Mouse (Mus musculus) lung, embryonic 14.5 days (tissue): ENCODE measurements around the gene Kdm2a. TPM values are rescaled to one million over a fixed set of nuclear protein-coding genes. Genes with fewer than 3 reads are reported as not detected.

Experiments
- ATAC-seq: fragments of 200-750 bp; cut with Nextera tagmentation; 2 replicates; pipeline ENCODE4 v1.8.0; 2017; ENCODE audit warnings: mild to moderate bottlenecking, moderate TSS enrichment, moderate library complexity; ENCODE audit not compliant: insufficient read depth
- DNase-seq: peaks from one replicate; pipeline ENCODE4 v3.0.0-alpha.2; 2015
- H3K27ac ChIP-seq: fragments of 300-500 bp; sonication (generic); 2 replicates; pipeline ENCODE4 v1.5.1; 2014; ENCODE audit warnings: low read depth, mild to moderate bottlenecking, moderate library complexity
- H3K27me3 ChIP-seq: fragments of 300-500 bp; sonication (generic); 2 replicates; pipeline ENCODE4 v1.6.1; 2014; ENCODE audit warnings: low read length, control low read depth; ENCODE audit not compliant: insufficient read depth
- H3K36me3 ChIP-seq: fragments of 300-500 bp; sonication (generic); 2 replicates; pipeline ENCODE4 v1.6.1; 2014; ENCODE audit warnings: control low read depth; ENCODE audit not compliant: insufficient read depth
- H3K4me1 ChIP-seq: fragments of 300-500 bp; sonication (generic); 2 replicates; pipeline ENCODE4 v1.6.1; 2014; ENCODE audit warnings: antibody characterized with exemption, control low read depth; ENCODE audit not compliant: insufficient read depth
- H3K4me2 ChIP-seq: fragments of 300-500 bp; sonication (generic); 2 replicates; pipeline ENCODE4 v1.6.1; 2014; ENCODE audit warnings: mild to moderate bottlenecking
- H3K4me3 ChIP-seq: fragments of 300-500 bp; sonication (generic); 2 replicates; pipeline ENCODE4 v1.5.1; 2014; ENCODE audit warnings: low read depth, low read length
- H3K9ac ChIP-seq: fragments of 300-500 bp; sonication (generic); 2 replicates; pipeline ENCODE4 v1.6.1; 2014
- H3K9me3 ChIP-seq: fragments of 300-500 bp; sonication (generic); 2 replicates; pipeline ENCODE4 v1.6.1; 2016; ENCODE audit warnings: low read depth, low read length, control low read depth
- CTCF ChIP-seq: IDR thresholded peaks from 2 replicates; pipeline ENCODE4 v1.5.1; 2016; ENCODE audit warnings: antibody characterized with exemption, low read depth
- WGBS: fragments of 180-500 bp; shearing (Covaris S2); extraction: QIAGEN DNeasy Blood & Tissue Kit; methylation state at CpG from one replicate; pipeline ENCODE4 v1.1.7; 2014; 5-methylcytosine and 5-hydroxymethylcytosine counted together
- polyA plus RNA-seq: library from polyadenylated mRNA; unstranded; fragments of >200 nt; fragmentation: Nextera tagmentation; extraction: Ambion mirVana; gene quantifications from 2 replicates; pipeline ENCODE4 v1.2.1, GENCODE M21; 2014

The Kdm2a gene
- polyA plus RNA-seq, 1 experiment from 2014 or later = 63.1 TPM

- no peak for TF ChIP-seq CTCF
- no peak for DNase-seq
- Histone ChIP-seq H3K36me3 (peaks cover 58% of the 10 kb centered on the region), H3K9me3 (no peaks in the 10 kb centered on the region), H3K27me3 (no peaks in the 10 kb centered on the region), H3K4me3 (no peak overlapping the region), H3K4me2 (no peak overlapping the region), H3K27ac (no peak overlapping the region), H3K4me1 (0 out of 2 replicates have a peak, but pooled peaks cover 3% of the 10 kb centered on the region), H3K9ac (no peak overlapping the region)
- ATAC-seq = no peak
- WGBS = 81% methylated on average over 3 of the region's 3 CpGs
Measured at GRCm38 (mm10) chr19:4331273-4331672, 66.8 kb downstream of the Kdm2a start.

DNA sequence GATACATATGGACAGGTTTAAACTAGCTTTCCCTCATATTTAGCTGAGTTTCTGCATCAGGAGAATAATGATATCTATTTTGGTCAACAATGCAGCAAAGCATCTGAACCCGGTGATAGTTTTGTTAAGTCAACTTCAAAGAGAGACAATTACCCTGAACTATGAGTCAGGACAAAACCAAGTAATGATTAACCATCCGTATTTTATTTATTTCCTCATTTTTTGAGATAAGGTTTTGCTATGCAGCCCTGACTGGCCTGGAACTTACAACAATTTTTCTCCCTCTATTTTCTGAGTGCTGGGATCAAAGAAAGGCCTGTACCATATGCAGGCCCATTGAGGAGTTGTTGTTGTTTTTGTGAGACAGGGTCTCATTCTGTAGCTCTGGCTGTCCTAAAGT lies 67.5 kb downstream of the Kdm2a start:
- Histone ChIP-seq H3K36me3 (peaks cover 65% of the 10 kb centered on the region), H3K9ac (no peak overlapping the region)

DNA sequence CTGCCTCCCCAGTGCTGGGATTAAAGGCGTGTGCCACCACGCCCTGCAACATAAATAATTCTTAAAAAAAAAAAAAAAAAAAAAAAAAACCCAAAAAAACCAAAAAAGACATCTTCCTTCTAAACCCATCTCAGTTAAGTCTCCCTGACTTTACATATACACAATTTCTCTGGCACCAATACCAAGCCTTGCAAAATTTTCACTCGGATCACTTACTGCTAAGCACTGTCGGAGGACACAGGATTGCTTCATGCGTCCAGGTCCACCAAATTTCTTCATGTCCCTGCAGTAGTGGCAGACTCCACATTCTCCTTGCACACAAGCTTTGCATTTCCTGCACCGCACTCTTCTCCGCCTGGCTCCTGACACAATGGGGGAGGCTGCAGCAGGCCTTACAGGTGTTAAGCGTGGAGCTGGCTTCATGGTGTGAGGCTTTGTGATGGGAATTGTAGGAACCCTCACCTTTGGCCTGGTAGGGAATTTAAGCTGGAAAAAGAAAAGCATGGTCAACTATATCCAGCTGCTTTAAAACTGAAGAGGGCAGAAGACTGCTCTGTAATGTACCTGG lies 69.3 kb downstream of the Kdm2a start:
- ATAC-seq = no peak
- WGBS = 95% methylated on average over 8 of the region's 8 CpGs
- no peak for TF ChIP-seq CTCF
- Histone ChIP-seq H3K9ac (no peak overlapping the region), H3K4me3 (no peak overlapping the region), H3K9me3 (no peaks in the 10 kb centered on the region), H3K4me1 (no peaks in the 10 kb centered on the region), H3K27ac (no peak overlapping the region), H3K36me3 (peaks cover 77% of the 10 kb centered on the region), H3K4me2 (no peak overlapping the region), H3K27me3 (no peaks in the 10 kb centered on the region)
- no peak for DNase-seq

More for the DNA sequence above, 67.5 kb downstream of the Kdm2a start:
- 79% methylated on average over 2 of the region's 2 CpGs for WGBS
- Histone ChIP-seq H3K4me2 (no peak overlapping the region), H3K27ac (no peak overlapping the region), H3K27me3 (no peaks in the 10 kb centered on the region), H3K4me3 (no peak overlapping the region), H3K4me1 (0 out of 2 replicates have a peak, but pooled peaks cover 3% of the 10 kb centered on the region), H3K9me3 (no peaks in the 10 kb centered on the region)
- TF ChIP-seq CTCF = no peak
- DNase-seq (no peak), ATAC-seq (no peak)

GRCm38 (mm10) chr19:4326881-4327280 lies 71.2 kb downstream of the Kdm2a start:
- 70% methylated on average over 1 of the region's 1 CpGs for WGBS
- ATAC-seq (no peak), DNase-seq (no peak)
- no peak overlapping the region for H3K4me2 ChIP-seq
- H3K36me3 ChIP-seq = peaks cover 96% of the 10 kb centered on the region
- no peak overlapping the region for H3K27ac ChIP-seq
- no peak overlapping the region for H3K9ac ChIP-seq
- TF ChIP-seq CTCF = no peak
- H3K4me3 ChIP-seq = no peak overlapping the region
- H3K9me3 ChIP-seq = no peaks in the 10 kb centered on the region
- H3K4me1 ChIP-seq = no peaks in the 10 kb centered on the region
- H3K27me3 ChIP-seq = no peaks in the 10 kb centered on the region

GRCm38 (mm10) chr19:4326106-4326505 lies 72.0 kb downstream of the Kdm2a start:
- H3K9me3 ChIP-seq = no peaks in the 10 kb centered on the region
- H3K36me3 ChIP-seq = peaks cover 96% of the 10 kb centered on the region
- no peak for ATAC-seq
- no peaks in the 10 kb centered on the region for H3K27me3 ChIP-seq
- H3K4me3 ChIP-seq = no peak overlapping the region
- no peak overlapping the region for H3K9ac ChIP-seq
- 76% methylated on average over 3 of the region's 3 CpGs for WGBS
- no peaks in the 10 kb centered on the region for H3K4me1 ChIP-seq
- no peak for TF ChIP-seq CTCF
- no peak overlapping the region for H3K4me2 ChIP-seq
- no peak for DNase-seq
- H3K27ac ChIP-seq = no peak overlapping the region

GRCm38 (mm10) chr19:4322134-4322533 lies 76.0 kb downstream of the Kdm2a start:
- H3K9me3 ChIP-seq = no peaks in the 10 kb centered on the region
- no peak overlapping the region for H3K4me3 ChIP-seq
- H3K27me3 ChIP-seq = no peaks in the 10 kb centered on the region
- ATAC-seq = no peak
- TF ChIP-seq CTCF = no peak
- H3K9ac ChIP-seq = no peak overlapping the region
- peaks cover 98% of the 10 kb centered on the region for H3K36me3 ChIP-seq
- WGBS = 95% methylated on average over 3 of the region's 3 CpGs
- H3K4me2 ChIP-seq = no peak overlapping the region
- H3K27ac ChIP-seq = no peak overlapping the region
- DNase-seq = no peak
- H3K4me1 ChIP-seq = no peaks in the 10 kb centered on the region

DNA sequence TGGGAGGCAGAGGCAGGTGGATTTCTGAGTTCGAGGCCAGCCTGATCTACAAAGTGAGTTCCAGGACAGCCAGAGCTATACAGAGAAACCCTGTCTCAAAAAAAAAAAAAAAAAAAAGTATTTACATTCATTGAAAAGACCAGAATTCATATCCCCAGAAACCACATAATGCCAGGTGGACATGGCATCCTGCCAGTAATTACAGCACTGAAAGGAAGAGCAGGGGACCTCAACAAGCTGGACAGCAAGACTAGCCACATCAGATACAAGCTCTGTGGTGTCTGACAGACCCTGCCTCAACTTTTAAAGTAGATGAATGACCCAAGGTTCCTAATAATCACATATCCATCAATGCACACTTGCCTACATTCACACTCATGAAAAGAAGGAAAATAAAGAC lies 76.5 kb downstream of the Kdm2a start:
- Histone ChIP-seq H3K36me3 (peaks cover 98% of the 10 kb centered on the region), H3K4me1 (no peaks in the 10 kb centered on the region), H3K4me2 (no peak overlapping the region), H3K27ac (no peak overlapping the region), H3K9me3 (no peaks in the 10 kb centered on the region), H3K4me3 (no peak overlapping the region), H3K9ac (no peak overlapping the region), H3K27me3 (no peaks in the 10 kb centered on the region)
- no peak for TF ChIP-seq CTCF
- DNase-seq (no peak), ATAC-seq (no peak)
- WGBS = 100% methylated on average over 1 of the region's 1 CpGs
